Mouse (Mus musculus): ENCODE data around the gene Adgrl3. TPM values are rescaled to one million over a fixed set of nuclear protein-coding genes. Genes with fewer than 3 reads are reported as not detected.

Adgrl3 gene
- polyA plus RNA-seq, 1 experiment from 2014 or later: 5.5 TPM

DNA sequence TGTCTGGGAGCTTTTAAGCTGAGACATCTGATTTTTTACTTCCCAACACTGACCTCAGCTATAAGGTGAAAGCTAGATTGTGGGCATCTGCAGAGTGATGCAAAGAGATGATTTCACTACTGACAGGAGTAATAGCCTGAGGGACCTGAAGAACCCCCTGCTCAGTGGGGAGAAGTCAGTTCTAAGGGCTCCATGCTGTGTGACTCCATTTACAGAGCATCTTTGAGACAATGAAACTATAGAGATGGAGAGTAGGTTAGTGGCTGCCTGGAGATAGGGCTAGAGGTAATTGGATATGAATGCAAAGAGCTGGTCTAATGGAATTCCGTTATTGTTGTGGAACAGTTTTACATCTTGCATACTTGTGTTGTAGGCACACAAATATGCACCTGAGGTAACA is 603.9 kb downstream of the Adgrl3 start:
- no peaks in the 10 kb centered on the region for H3K27me3 ChIP-seq (ENCODE audit: control insufficient read depth, insufficient read depth, low read length)
- H3K9ac ChIP-seq (ENCODE audit: low read length): no peak overlapping the region
- DNase-seq (ENCODE audit: low spot score) (no peak), ATAC-seq (ENCODE audit: low FRiP score, low TSS enrichment) (no peak)
- H3K4me3 ChIP-seq (ENCODE audit: low read depth, low read length): no peak overlapping the region
- TF ChIP-seq CTCF (IDR thresholded peaks at IDR 0.05; ENCODE audit: low read depth) (no peak), EP300 (optimal IDR thresholded peaks at IDR 0.05) (no peak)
- H3K36me3 ChIP-seq (ENCODE audit: control insufficient read depth, insufficient read depth, low read length): no peaks in the 10 kb centered on the region
- H3K9me3 ChIP-seq (ENCODE audit: control insufficient read depth, low read length): no peaks in the 10 kb centered on the region
- no peak overlapping the region for H3K27ac ChIP-seq (replicated peaks)
- 77% methylated on average over 1 of the region's 1 CpGs for WGBS
- H3K4me2 ChIP-seq (replicated peaks; ENCODE audit: low read depth): no peak overlapping the region
- no peaks in the 10 kb centered on the region for H3K4me1 ChIP-seq (replicated peaks; ENCODE audit: control insufficient read depth, insufficient read depth)

DNA sequence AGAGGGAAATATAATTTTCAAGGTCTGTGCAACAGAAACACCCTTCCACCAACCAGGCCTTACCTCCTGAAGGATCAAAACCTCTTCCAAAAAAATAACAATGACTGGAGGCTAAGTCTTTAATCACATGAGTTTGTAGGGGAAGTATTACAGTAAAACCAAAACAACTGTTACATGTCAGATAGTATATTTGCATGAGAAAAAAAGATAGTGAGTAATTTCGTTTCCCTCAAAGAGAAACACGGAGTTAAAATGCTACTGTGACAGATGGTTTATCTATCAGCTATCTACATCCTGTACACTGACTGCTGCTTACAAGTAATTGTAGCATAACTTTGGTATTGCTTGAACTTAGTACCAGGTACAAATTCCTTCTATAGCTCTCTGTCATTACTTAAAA is 616.2 kb downstream of the Adgrl3 start:
- WGBS: 59% methylated on average over 2 of the region's 2 CpGs
- Histone ChIP-seq H3K27me3 (ENCODE audit: control insufficient read depth, insufficient read depth, low read length) (no peaks in the 10 kb centered on the region), H3K36me3 (ENCODE audit: control insufficient read depth, insufficient read depth, low read length) (no peaks in the 10 kb centered on the region), H3K9ac (ENCODE audit: low read length) (no peak overlapping the region), H3K9me3 (ENCODE audit: control insufficient read depth, low read length) (no peaks in the 10 kb centered on the region), H3K4me2 (replicated peaks; ENCODE audit: low read depth) (no peak overlapping the region), H3K4me1 (replicated peaks; ENCODE audit: control insufficient read depth, insufficient read depth) (no peaks in the 10 kb centered on the region), H3K27ac (replicated peaks) (no peak overlapping the region), H3K4me3 (ENCODE audit: low read depth, low read length) (no peak overlapping the region)
- ATAC-seq (ENCODE audit: low FRiP score, low TSS enrichment) (no peak), DNase-seq (ENCODE audit: low spot score) (no peak)
- TF ChIP-seq EP300 (optimal IDR thresholded peaks at IDR 0.05): no peak

GRCm38 (mm10) chr5:81638422-81638821 is 618.5 kb downstream of the Adgrl3 start:
- no peak overlapping the region for H3K9ac ChIP-seq (ENCODE audit: low read length)
- H3K36me3 ChIP-seq (ENCODE audit: control insufficient read depth, insufficient read depth, low read length): no peaks in the 10 kb centered on the region
- H3K27me3 ChIP-seq (ENCODE audit: control insufficient read depth, insufficient read depth, low read length): no peaks in the 10 kb centered on the region
- ATAC-seq (ENCODE audit: low FRiP score, low TSS enrichment): no peak
- DNase-seq (ENCODE audit: low spot score): no peak
- no peak overlapping the region for H3K27ac ChIP-seq (replicated peaks)
- no peak for TF ChIP-seq CTCF (IDR thresholded peaks at IDR 0.05; ENCODE audit: low read depth)
- TF ChIP-seq EP300 (optimal IDR thresholded peaks at IDR 0.05): no peak
- H3K4me3 ChIP-seq (ENCODE audit: low read depth, low read length): no peak overlapping the region
- no peak overlapping the region for H3K4me2 ChIP-seq (replicated peaks; ENCODE audit: low read depth)
- H3K4me1 ChIP-seq (replicated peaks; ENCODE audit: control insufficient read depth, insufficient read depth): no peaks in the 10 kb centered on the region
- no peaks in the 10 kb centered on the region for H3K9me3 ChIP-seq (ENCODE audit: control insufficient read depth, low read length)
- 77% methylated on average over 2 of the region's 2 CpGs for WGBS

DNA sequence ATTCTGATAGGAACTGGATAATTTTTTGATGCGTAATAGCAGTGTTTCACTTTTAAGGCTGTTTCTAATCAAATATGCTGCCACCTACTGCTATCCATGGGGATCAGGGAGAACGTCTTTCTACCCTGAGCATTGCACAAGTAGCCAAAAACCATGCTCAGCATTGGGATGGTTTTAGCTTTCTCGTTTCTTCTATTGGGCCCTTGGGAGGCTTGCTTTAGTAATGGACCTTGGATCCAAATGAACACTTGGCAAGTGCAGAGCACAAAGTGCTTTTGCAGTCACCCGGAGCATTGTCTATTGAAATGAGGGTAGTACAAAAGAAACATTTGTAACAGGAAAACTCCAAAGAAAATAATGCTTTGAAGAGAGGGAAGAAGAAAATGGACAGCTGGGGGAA is 620.2 kb downstream of the Adgrl3 start:
- WGBS: 73% methylated on average over 4 of the region's 4 CpGs
- Histone ChIP-seq H3K9ac (ENCODE audit: low read length) (no peak overlapping the region), H3K4me3 (ENCODE audit: low read depth, low read length) (no peak overlapping the region), H3K27ac (replicated peaks) (no peak overlapping the region), H3K27me3 (ENCODE audit: control insufficient read depth, insufficient read depth, low read length) (no peaks in the 10 kb centered on the region), H3K9me3 (ENCODE audit: control insufficient read depth, low read length) (no peaks in the 10 kb centered on the region), H3K4me2 (replicated peaks; ENCODE audit: low read depth) (no peak overlapping the region), H3K36me3 (ENCODE audit: control insufficient read depth, insufficient read depth, low read length) (no peaks in the 10 kb centered on the region), H3K4me1 (replicated peaks; ENCODE audit: control insufficient read depth, insufficient read depth) (no peaks in the 10 kb centered on the region)
- no peak for ATAC-seq (ENCODE audit: low FRiP score, low TSS enrichment)
- DNase-seq (ENCODE audit: low spot score): no peak
- TF ChIP-seq EP300 (optimal IDR thresholded peaks at IDR 0.05) (no peak), CTCF (IDR thresholded peaks at IDR 0.05; ENCODE audit: low read depth) (0 out of 2 replicates have a peak, but pooled peaks have one; percentile 13)

DNA sequence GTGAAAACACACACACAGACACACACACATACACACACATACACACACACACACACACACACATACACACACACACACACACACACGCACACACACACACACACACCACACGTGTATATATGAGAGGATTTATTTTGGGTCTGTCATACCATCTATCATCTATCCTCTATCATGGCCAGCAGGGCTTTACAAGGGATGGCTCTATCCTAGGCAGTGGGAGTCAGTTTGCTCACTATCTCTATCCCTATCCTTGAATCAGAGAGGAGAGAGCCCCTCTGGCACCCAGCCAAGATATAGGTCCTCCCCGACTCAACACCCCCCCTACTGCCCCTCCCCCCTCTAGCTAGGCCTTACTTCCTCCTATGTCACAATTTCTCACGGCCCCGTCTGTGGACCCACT is 625.6 kb downstream of the Adgrl3 start:
- H3K4me1 ChIP-seq (replicated peaks; ENCODE audit: control insufficient read depth, insufficient read depth): no peaks in the 10 kb centered on the region
- H3K4me3 ChIP-seq (ENCODE audit: low read depth, low read length): no peak overlapping the region
- H3K27me3 ChIP-seq (ENCODE audit: control insufficient read depth, insufficient read depth, low read length): no peaks in the 10 kb centered on the region
- no peak overlapping the region for H3K4me2 ChIP-seq (replicated peaks; ENCODE audit: low read depth)
- H3K9me3 ChIP-seq (ENCODE audit: control insufficient read depth, low read length): no peaks in the 10 kb centered on the region
- DNase-seq (ENCODE audit: low spot score): no peak
- ATAC-seq (ENCODE audit: low FRiP score, low TSS enrichment): no peak
- no peaks in the 10 kb centered on the region for H3K36me3 ChIP-seq (ENCODE audit: control insufficient read depth, insufficient read depth, low read length)
- no peak overlapping the region for H3K9ac ChIP-seq (ENCODE audit: low read length)
- TF ChIP-seq EP300 (optimal IDR thresholded peaks at IDR 0.05): no peak
- no peak for TF ChIP-seq CTCF (IDR thresholded peaks at IDR 0.05; ENCODE audit: low read depth)
- 75% methylated on average over 5 of the region's 5 CpGs for WGBS
- H3K27ac ChIP-seq (replicated peaks): no peak overlapping the region

DNA sequence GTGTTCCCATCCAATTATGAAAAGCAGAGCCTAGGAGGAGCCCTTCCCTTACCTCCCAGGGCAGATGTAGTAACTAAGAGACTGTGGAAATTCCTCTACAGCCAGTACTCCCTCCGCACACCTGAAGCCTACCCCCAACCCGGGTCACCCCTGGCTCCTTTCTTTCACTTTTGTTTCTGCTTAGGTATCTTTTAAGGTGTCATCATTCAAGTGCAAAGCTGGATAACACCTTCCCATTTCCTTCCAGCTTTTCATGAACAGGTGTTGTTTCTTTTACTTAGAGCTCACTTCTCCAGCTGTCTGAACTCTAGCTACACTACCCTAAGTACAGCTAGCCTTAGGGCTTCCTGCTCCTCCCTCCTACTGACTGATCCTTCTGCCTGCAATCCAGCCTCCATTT is 634.0 kb downstream of the Adgrl3 start:
- Histone ChIP-seq H3K27ac (replicated peaks) (no peak overlapping the region), H3K36me3 (ENCODE audit: control insufficient read depth, insufficient read depth, low read length) (no peaks in the 10 kb centered on the region), H3K4me1 (replicated peaks; ENCODE audit: control insufficient read depth, insufficient read depth) (no peaks in the 10 kb centered on the region), H3K9ac (ENCODE audit: low read length) (no peak overlapping the region), H3K27me3 (ENCODE audit: control insufficient read depth, insufficient read depth, low read length) (no peaks in the 10 kb centered on the region), H3K4me2 (replicated peaks; ENCODE audit: low read depth) (no peak overlapping the region), H3K9me3 (ENCODE audit: control insufficient read depth, low read length) (no peaks in the 10 kb centered on the region), H3K4me3 (ENCODE audit: low read depth, low read length) (no peak overlapping the region)
- DNase-seq (ENCODE audit: low spot score): no peak
- WGBS: 79% methylated on average over 2 of the region's 2 CpGs
- no peak for TF ChIP-seq CTCF (IDR thresholded peaks at IDR 0.05; ENCODE audit: low read depth)
- no peak for TF ChIP-seq EP300 (optimal IDR thresholded peaks at IDR 0.05)
- ATAC-seq (ENCODE audit: low FRiP score, low TSS enrichment): no peak

All from stomach, postnatal 0 days (tissue).